ENCODE assay signal across 25 mouse cellular contexts in the genomic region with DNA sequence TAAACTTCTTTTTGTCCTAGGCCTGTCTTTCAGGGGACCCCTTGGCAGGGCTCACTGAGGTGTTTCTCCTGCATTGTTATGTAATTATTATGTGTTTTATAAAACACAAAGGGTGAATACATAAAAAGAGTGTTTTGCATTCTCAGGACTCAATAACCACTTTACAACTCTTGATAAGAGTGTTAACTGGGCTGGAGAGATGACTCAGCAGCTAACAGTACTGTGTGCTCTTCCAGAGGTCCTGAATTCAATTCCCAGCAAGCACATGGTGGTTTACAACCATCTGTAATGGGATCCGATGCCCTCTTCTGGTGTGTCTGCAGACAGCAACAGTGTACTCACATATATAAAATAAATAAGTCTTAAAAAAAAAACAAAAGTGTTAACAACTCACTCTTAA. TPM values are rescaled to one million over a fixed set of nuclear protein-coding genes. Genes with fewer than 3 reads are reported as not detected.
DNase-seq lines count a peak whose midpoint lies in the region; ATAC-seq and TF ChIP-seq lines count a peak whose summit lies in the region.
"Had no signal": no experiment of that assay in that cellular context is flagged by ENCODE, and none has a peak within 500 bp of the region (broad histone marks: within the 10 kb centered on the region; RNA-seq: fewer than 3 reads in every experiment).

No protein-coding gene starts in this region.

- intact Hi-C loops in heart, postnatal 36 days (cut with DNase I): loop anchor here (5.0 kb wide), 1 partner anchor 57 kb away; no protein-coding TSS in a partner anchor

- no peaks in the 10 kb centered on the region for H3K9me3 ChIP-seq in heart, embryonic 10.5 days
- H3K9me3 ChIP-seq in liver, embryonic 15.5 days (replicated peaks): no peaks in the 10 kb centered on the region
- no peaks in the 10 kb centered on the region for H3K9me3 ChIP-seq in forebrain, embryonic 11.5 days (ENCODE audit: control insufficient read depth, low read length)
- H3K9me3 ChIP-seq: forebrain, embryonic 10.5 days; hindbrain, embryonic 10.5 days; kidney, embryonic 15.5 days; midbrain, embryonic 15.5 days; neural tube, embryonic 12.5 days; stomach, embryonic 15.5 days had no signal

- WGBS in heart, embryonic 10.5 days: 84% methylated on average over 1 of the region's 1 CpGs
- 22% methylated on average over 1 of the region's 1 CpGs for WGBS in liver, embryonic 15.5 days (ENCODE audit: insufficient replicate concordance)
- 90% methylated on average over 1 of the region's 1 CpGs for WGBS in kidney, adult 2 months
- 82% methylated on average over 1 of the region's 1 CpGs for WGBS in forebrain, embryonic 11.5 days

- ATAC-seq in liver, embryonic 15.5 days (ENCODE audit: insufficient read depth): no peak
- no peak for ATAC-seq in forebrain, embryonic 11.5 days (replicated peaks; ENCODE audit: low FRiP score)
- ATAC-seq: hindbrain, embryonic 16.5 days; intestine, embryonic 16.5 days; midbrain, embryonic 15.5 days; Patski had no signal

- no peaks in the 10 kb centered on the region for H3K27me3 ChIP-seq in heart, embryonic 10.5 days (ENCODE audit: insufficient read depth, poor library complexity, severe bottlenecking)
- no peaks in the 10 kb centered on the region for H3K27me3 ChIP-seq in liver, embryonic 15.5 days
- no peaks in the 10 kb centered on the region for H3K27me3 ChIP-seq in kidney, adult 2 months (replicated peaks; ENCODE audit: control insufficient read depth, insufficient read depth, low read length)
- no peaks in the 10 kb centered on the region for H3K27me3 ChIP-seq in forebrain, embryonic 11.5 days (ENCODE audit: control insufficient read depth, insufficient read depth, low read length)
- H3K27me3 ChIP-seq: neural tube, embryonic 12.5 days; stomach, embryonic 15.5 days had no signal

- H3K36me3 ChIP-seq in heart, embryonic 10.5 days: no peaks in the 10 kb centered on the region
- H3K36me3 ChIP-seq in liver, embryonic 15.5 days (replicated peaks): no peaks in the 10 kb centered on the region
- no peaks in the 10 kb centered on the region for H3K36me3 ChIP-seq in kidney, adult 2 months (ENCODE audit: control insufficient read depth, insufficient read depth, low read length)
- H3K36me3 ChIP-seq in forebrain, embryonic 11.5 days (ENCODE audit: control insufficient read depth, insufficient read depth, low read length): no peaks in the 10 kb centered on the region
- H3K36me3 ChIP-seq: forebrain, embryonic 10.5 days; hindbrain, embryonic 10.5 days; kidney, embryonic 15.5 days; midbrain, embryonic 15.5 days; neural tube, embryonic 12.5 days; stomach, embryonic 15.5 days had no signal

- H3K9ac ChIP-seq in liver, embryonic 15.5 days: no peak overlapping the region
- no peak overlapping the region for H3K9ac ChIP-seq in forebrain, embryonic 11.5 days (ENCODE audit: low read length)
- H3K9ac ChIP-seq: kidney, embryonic 15.5 days; midbrain, embryonic 15.5 days; neural tube, embryonic 12.5 days; stomach, embryonic 15.5 days had no signal

- no peak for DNase-seq in heart, embryonic 10.5 days (ENCODE audit: low spot score)
- no peak for DNase-seq in heart, postnatal 36 days
- peak; percentile 45 for DNase-seq in ES-CJ7 (ENCODE audit: low read depth, low spot score)
- DNase-seq in c-Kit-positive CD71-positive TER-119-positive erythroid progenitor cells, embryonic 14.5 days (ENCODE audit: low spot score): peak; percentile 60
- no peak for DNase-seq in kidney, adult 2 months
- DNase-seq in forebrain, embryonic 11.5 days (ENCODE audit: low spot score): no peak
- DNase-seq: adrenal gland, adult 2 months; cerebellum, adult 18-20 months; cerebellum, postnatal 14 days; gastrocnemius, postnatal 25 days; kidney, postnatal 4 days; lung, adult 18-20 months; lung, postnatal 4 days; right cerebral cortex, postnatal 4 days; thymus, postnatal 36 days had no signal

- no peak for TF ChIP-seq CTCF in kidney, adult 2 months (conservative IDR thresholded peaks at IDR 0.05; ENCODE audit: insufficient read depth, insufficient read length, low read depth, low read length)

- H3K27ac ChIP-seq in heart, embryonic 10.5 days: 0 out of 2 replicates have a peak overlapping the region, but pooled peaks have one; percentile 29
- peak overlapping the region; percentile 73 for H3K27ac ChIP-seq in liver, embryonic 15.5 days (replicated peaks)
- no peak overlapping the region for H3K27ac ChIP-seq in kidney, adult 2 months (ENCODE audit: insufficient read depth, low read depth, low read length)
- no peak overlapping the region for H3K27ac ChIP-seq in forebrain, embryonic 11.5 days (ENCODE audit: low read depth, low read length)
- H3K27ac ChIP-seq: forebrain, embryonic 10.5 days; hindbrain, embryonic 10.5 days; kidney, embryonic 15.5 days; midbrain, embryonic 15.5 days; neural tube, embryonic 12.5 days; stomach, embryonic 15.5 days had no signal

- H3K4me2 ChIP-seq in liver, embryonic 15.5 days: peak overlapping the region; percentile 38
- H3K4me2 ChIP-seq in forebrain, embryonic 11.5 days (ENCODE audit: low read depth, low read length, severe bottlenecking): no peak overlapping the region
- H3K4me2 ChIP-seq: kidney, embryonic 15.5 days; midbrain, embryonic 15.5 days; neural tube, embryonic 12.5 days; stomach, embryonic 15.5 days had no signal

- peaks cover 18% of the 10 kb centered on the region for H3K4me1 ChIP-seq in heart, embryonic 10.5 days
- peaks cover 79% of the 10 kb centered on the region for H3K4me1 ChIP-seq in liver, embryonic 15.5 days (replicated peaks)
- H3K4me1 ChIP-seq in kidney, adult 2 months (ENCODE audit: control insufficient read depth, insufficient read depth, low read length): peaks cover 8% of the 10 kb centered on the region
- 0 out of 2 replicates have a peak, but pooled peaks cover 2% of the 10 kb centered on the region for H3K4me1 ChIP-seq in forebrain, embryonic 11.5 days (replicated peaks; ENCODE audit: control insufficient read depth, insufficient read depth, low read length)

- no peak for TF ChIP-seq POLR2A in kidney, adult 2 months (IDR thresholded peaks at IDR 0.05; ENCODE audit: low read depth, low read length)

- H3K4me3 ChIP-seq in heart, embryonic 10.5 days: no peak overlapping the region
- H3K4me3 ChIP-seq in liver, embryonic 15.5 days (replicated peaks): no peak overlapping the region
- H3K4me3 ChIP-seq in kidney, adult 2 months (ENCODE audit: insufficient read depth, low read depth, low read length): no peak overlapping the region
- no peak overlapping the region for H3K4me3 ChIP-seq in forebrain, embryonic 11.5 days (ENCODE audit: low read depth, low read length)
- H3K4me3 ChIP-seq: forebrain, embryonic 10.5 days; hindbrain, embryonic 10.5 days; kidney, embryonic 15.5 days; midbrain, embryonic 15.5 days; neural tube, embryonic 12.5 days; stomach, embryonic 15.5 days had no signal

RNA-seq across cellular contexts. Expression of a gene that starts 3.3 kb away (rescaled TPM):
- polyA plus RNA-seq in heart, embryonic 10.5 days (2016; fragmentation: Nextera tagmentation; extraction: Ambion mirVana): 537 and 587 TPM in 2 replicates
- 100 to 1,000 TPM; 315 to 316 TPM for total RNA-seq in heart, postnatal 36 days (2021)
- polyA plus RNA-seq in liver, embryonic 15.5 days (2015; fragmentation: Nextera tagmentation; extraction: Ambion mirVana): 354 and 355 TPM in 2 replicates
- polyA plus RNA-seq in kidney, adult 2 months (2012; rRNA removed): 116 and 186 TPM in 2 replicates
- 443 and 453 TPM in 2 replicates for polyA plus RNA-seq in forebrain, embryonic 11.5 days (2014; fragmentation: Nextera tagmentation; extraction: Ambion mirVana)

Comparison
In these comparisons a context has a peak if more than half of its experiments do, and no peak if none do; other contexts are left out.
1. DNase-seq: peak in ES-CJ7 (single experiment) and c-Kit-positive CD71-positive TER-119-positive erythroid progenitor cells, embryonic 14.5 days (single experiment); none in heart, embryonic 10.5 days (single experiment), heart, postnatal 36 days (0 of 2), kidney, adult 2 months (single experiment) and forebrain, embryonic 11.5 days (single experiment).
2. H3K27ac ChIP-seq: peak in heart, embryonic 10.5 days (single experiment) and liver, embryonic 15.5 days (single experiment); none in kidney, adult 2 months (single experiment) and forebrain, embryonic 11.5 days (single experiment).